Mouse (Mus musculus) heart, adult 11 months (tissue): ENCODE measurements at regions not wholly inside any gene's neighbourhood (a gene's known extent, or its start where the extent isn't known, plus 50 kb on each side); places are given as distances from the start of the nearest gene placed in this dataset.

Source experiments
- DNase-seq: peaks from one replicate; pipeline ENCODE4 v3.0.0; 2022

DNA sequence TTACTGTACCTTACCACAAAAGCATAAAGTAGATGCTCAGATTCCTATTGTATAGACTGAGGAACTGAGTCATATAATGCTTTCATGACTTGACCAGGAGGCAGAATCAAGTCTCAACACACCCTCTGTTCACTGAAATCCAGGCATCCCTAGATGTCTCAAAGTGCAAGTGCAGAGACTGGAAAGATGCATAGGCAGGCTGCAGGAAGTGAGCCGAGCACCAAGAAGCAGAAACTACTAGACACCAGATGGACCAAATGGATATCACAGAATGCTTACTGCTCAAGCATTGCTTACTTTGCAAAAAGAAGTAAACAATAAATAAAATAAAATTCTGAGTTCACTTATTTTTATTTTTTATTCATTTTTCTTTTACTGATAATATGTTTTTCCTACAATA lies 143.0 kb upstream of the Cpeb2 start:
- no peak for DNase-seq

DNA sequence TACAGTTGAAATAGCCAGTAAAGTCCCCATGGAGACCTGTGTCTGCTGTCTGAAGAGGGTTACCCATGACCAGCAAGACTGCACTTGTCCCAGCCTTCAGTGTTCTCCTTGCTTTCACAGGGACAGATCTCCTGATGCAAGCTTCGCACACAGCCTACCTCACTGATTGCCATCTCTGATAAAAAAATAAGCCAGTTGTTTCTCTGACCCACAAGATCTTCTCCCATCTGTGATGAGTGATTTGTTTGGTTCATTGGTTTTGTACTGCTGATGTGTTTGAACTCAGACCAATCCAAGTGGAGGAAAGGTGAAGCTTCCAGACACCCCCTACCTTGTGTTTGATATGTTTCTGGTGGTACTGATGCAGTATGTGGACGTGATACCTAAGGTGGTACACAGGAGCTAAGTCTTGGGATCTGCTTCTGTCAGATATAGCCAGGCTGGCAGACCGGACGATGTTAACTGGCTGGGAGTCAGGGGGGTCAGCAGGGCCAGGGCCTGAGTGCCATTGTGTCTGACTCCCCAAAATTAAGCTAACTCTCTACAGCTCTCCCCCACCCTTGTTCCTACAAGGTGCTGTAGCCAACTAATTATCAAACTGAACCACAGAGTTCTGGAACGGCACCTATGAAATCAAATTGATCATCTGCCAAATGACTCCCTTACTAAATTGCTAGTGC lies 139.2 kb upstream of the Cpeb2 start:
- DNase-seq = no peak

DNA sequence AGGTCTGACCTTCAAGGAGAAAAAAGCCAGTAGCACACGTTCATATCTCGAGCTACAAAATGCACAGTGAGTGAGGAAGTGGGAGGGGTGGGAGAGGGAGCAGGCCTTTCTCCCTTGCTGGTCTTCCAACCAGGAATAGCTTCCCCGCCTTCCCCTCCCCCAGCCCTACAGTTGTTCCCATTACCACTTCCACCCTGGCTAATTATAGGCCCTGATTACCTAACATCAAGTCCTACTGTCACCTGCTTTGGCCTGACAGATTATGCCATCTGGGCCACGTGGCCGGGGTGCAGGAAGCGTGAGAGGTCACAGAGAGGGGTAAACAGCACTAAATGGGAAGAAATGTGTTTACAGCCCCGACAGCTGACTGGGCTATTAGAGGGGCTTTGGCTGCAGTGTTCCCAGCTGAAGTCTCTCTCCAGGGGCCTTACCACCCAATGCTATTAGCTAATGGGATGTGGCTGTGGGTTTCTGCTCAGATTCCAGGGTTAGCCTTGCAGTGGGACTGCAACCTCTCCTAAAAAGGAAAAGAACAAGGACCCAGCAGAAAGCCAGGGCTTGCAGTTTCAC lies 138.6 kb upstream of the Cpeb2 start:
- DNase-seq = peak; percentile 98

DNA sequence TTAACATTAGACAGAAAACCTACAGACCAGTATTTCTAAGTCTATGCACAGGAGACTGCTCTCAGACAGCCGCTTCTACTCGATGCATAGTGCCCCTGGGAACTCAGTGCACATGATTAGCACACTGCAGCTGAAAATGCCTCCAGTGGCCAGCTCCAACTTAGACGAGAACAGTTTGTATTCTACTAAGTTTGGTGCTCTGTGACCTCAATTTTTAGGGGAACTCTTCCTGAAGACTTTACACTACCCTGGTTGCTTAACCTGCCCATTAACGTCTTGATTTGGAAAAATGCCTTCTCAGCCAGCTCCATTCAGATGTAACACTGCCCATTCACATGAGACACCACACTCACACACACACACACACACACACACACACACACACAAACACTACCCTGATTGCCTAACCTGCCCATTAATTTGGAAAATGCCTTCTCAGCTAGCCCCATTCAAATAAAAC lies 130.9 kb upstream of the Cpeb2 start:
- DNase-seq = peak; percentile 87

DNA sequence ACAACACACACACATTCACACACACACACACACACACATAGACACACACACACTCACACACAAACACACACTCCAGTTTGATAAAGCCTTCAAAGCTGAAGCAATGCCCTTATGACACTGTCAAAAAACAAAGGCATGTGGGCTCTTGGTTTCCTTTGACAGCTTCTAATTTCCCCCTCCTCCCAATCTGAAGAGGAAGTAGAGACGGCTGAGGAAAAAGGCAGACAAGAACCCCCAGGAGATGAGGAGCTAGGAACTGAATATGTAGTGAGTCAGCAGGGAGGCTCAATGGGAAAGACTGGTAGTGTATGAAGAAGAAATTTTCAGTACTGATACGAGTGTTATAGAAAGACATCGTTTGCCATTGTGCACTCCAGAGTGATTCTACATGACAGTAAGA lies 130.4 kb upstream of the Cpeb2 start:
- DNase-seq = no peak

- no peak for DNase-seq
Measured at GRCm38 (mm10) chr5:43103728-43104127, 129.2 kb upstream of the Cpeb2 start.

DNA sequence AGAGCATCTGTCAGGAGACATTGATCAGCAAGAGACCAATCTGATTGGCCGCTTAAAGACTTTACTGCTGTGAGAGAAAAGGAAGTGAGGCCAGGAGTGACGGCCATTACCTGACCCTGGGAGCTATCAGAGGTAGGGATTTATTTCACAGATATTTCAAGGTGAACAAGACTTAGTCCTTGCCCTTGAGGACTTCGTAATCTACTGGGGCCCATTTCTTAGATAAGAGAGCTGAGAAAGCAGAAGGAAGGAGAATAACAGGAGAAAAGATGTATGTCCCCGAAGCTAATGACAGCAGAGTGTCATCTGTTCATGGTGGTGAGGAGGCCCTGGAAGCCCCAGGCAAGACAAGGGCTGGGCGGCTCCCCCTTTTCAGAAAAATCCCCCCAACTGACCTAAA lies 127.4 kb upstream of the Cpeb2 start:
- no peak for DNase-seq

DNA sequence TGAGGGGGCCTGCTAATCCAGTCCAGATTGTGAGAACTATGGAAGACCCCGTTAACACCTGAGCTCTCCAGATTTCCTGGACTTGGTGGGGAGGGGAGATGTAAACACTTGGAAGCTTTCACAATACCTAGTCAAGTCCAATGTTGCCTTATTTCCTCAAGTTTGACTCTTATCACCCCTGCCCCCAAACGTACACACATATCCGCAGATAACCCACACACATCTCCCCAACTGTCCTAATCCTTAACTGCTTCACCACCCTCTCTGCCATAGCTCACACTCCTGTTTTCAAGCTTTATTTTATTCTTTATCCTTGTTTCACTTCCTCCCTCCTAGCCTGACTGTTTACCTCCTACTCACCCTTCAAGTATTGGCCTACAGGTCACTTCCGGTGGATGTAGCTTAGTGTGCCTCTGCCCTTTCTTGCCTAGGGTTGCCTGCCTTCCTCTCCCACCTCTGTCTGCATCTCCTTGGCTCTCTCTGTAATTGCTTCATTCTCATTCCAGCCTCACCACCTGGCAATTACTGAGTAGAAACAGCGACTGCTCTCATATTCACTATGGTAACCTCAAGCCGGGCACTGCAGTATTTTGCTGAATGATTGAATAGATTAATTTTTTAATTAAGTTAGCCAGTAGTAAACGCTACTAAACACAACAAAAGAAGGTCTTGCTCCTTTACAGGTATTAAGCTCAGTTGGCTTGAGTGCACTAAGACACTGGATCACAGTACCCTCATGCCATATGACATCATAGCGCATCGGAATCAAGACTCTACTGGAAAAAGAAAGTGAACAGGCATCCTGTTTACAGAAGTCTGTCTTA lies 125.3 kb upstream of the Cpeb2 start:
- DNase-seq = no peak

- DNase-seq = no peak
Measured at GRCm38 (mm10) chr5:43108260-43108589, 124.7 kb upstream of the Cpeb2 start.

- DNase-seq = no peak
Measured at GRCm38 (mm10) chr5:43110122-43110521, 122.8 kb upstream of the Cpeb2 start.

- no peak for DNase-seq
Measured at GRCm38 (mm10) chr5:43111740-43112139, 121.2 kb upstream of the Cpeb2 start.

GRCm38 (mm10) chr5:43113405-43114119 lies 119.4 kb upstream of the Cpeb2 start:
- no peak for DNase-seq

- DNase-seq = no peak
Measured at GRCm38 (mm10) chr5:43115507-43115906, 117.5 kb upstream of the Cpeb2 start.

- DNase-seq = no peak
Measured at GRCm38 (mm10) chr5:43116821-43117220, 116.1 kb upstream of the Cpeb2 start.

GRCm38 (mm10) chr5:43121065-43121464 lies 111.9 kb upstream of the Cpeb2 start:
- no peak for DNase-seq

GRCm38 (mm10) chr5:43124301-43124700 lies 108.7 kb upstream of the Cpeb2 start:
- no peak for DNase-seq

- no peak for DNase-seq
Measured at GRCm38 (mm10) chr5:43125774-43126536, 107.0 kb upstream of the Cpeb2 start.

DNA sequence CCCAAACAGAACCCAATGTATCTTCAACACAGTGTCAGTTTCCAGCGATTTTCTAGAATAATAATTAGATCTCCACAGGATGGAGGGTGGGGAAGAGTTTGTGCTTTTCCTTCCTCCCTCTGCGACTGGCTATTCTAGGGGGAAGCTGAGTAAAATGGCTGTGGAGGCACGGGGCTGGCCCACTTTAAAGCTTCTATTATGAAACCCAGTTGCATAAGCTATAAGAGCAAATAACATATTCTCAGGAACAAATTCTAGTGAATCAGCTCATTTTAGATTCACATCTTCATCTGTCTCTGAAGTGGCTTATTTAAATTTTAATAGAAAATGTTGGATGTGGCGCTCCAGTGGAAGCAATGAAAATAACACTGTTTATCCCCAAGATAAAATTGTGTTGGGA lies 102.6 kb upstream of the Cpeb2 start:
- DNase-seq = no peak

DNA sequence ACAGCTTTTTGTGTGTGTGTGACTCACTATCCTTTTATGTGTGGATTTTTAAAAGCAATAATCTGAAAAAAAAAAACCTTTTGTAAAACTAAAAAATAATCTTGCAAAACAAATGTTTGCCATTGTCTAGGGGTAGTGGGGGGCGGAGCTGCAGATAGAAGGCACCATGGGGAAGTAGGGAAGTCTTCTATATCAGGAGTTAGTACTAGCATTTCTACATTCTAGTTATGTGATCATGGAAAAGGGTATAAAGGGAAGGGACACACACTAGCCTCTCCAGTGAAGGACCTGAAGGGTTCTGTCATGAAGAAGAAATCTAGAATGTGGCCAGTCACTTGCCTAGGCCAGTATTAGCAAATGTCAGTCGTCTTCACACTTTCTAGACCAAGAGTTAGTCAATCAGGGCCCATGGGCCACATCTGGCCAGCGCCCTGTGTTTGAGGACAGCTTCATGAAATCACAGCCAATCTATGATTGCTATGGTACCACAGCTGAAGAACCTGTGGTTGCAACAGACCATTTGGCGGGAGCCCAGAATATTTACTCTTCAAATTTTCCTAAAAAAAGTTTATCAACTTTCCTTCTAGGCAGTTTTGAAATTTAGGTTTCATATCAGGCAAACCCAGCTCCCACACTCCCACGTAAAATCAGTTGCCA lies 101.9 kb upstream of the Cpeb2 start:
- no peak for DNase-seq

DNA sequence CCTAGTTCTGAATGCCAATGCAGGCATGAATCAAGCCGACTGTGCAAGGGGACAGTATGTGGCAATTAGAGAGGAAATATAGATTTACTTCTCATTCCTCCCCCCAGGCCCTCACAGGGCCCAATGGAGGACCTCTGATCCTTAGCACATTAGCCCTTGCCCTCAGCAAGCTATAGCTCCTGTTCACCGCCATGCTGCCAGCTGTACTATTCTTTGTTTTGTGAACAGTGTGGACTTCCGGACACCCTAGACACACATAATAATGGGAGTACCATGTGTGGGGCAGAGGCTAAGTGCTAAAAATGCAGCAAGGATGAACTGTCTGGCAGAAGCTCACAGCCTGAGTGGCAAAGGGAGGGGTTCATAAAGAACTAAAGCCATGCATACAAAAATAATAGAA lies 99.3 kb upstream of the Cpeb2 start:
- DNase-seq = no peak

DNA sequence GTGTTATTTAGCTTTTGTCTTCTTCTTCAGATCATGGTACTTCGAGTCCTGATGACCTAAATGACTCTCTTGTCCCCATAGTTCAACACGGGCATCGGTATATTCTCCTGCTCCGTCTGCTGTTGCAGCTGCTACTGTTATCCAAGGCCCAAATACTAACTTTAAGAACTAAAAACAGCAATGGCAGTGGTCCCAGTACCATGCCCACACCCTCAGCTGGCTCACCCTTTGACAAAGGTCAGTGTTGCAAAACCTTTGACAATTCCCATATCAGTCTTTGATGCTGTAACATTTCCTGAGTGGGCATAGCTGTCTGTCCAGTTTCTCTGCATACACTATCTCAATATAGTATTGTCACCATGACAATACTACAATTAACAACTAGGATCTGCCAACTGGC lies 96.8 kb upstream of the Cpeb2 start:
- no peak for DNase-seq

DNA sequence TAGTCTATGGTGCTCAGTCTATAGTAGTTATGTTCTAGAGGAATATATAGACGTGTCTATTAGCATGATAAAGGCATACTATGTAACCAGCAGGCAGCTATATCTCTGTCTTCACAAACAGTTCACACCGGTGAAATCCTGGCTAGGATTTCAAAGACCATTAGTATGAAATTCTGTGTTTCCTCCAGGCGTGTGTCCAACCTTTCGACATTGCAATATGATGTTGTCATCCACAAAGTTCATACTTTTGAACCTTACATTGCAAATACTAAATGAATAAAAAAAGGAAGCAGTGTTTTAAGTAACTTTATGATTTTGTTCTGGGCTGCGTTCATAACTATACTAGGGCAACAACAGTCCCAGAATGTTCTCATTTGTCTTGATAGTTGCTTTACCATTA lies 95.2 kb upstream of the Cpeb2 start:
- no peak for DNase-seq
